Mouse (Mus musculus): ENCODE results near the gene Hivep2. TPM values are rescaled to one million over a fixed set of nuclear protein-coding genes. Genes with fewer than 3 reads are reported as not detected.

The Hivep2 gene
- polyA plus RNA-seq, 1 experiment from 2014 or later: 5.5 TPM

DNA sequence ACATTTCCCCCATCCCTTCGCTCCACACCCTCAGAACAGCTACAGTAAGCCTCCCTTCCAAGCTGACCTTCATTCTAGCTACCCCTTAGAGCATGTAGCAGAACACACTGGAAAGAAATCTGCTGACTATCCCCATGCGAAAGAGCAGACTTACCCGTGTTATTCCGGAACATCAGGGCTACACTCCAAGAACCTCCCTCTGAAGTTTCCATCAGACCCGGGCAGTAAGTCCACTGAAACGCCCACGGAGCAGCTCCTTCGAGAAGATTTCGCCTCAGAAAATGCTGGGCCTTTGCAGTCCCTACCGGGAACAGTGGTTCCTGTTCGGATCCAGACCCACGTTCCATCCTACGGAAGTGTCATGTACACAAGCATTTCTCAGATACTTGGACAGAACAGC is 165.4 kb downstream of the Hivep2 start:
- no peak overlapping the region for H3K4me3 ChIP-seq
- no peaks in the 10 kb centered on the region for H3K4me1 ChIP-seq
- no peaks in the 10 kb centered on the region for H3K27me3 ChIP-seq
- H3K36me3 ChIP-seq: no peaks in the 10 kb centered on the region; the same call in 1 of the 2 replicates
- no peaks in the 10 kb centered on the region for H3K9me3 ChIP-seq
- no peak overlapping the region for H3K27ac ChIP-seq
- H3K9ac ChIP-seq: no peak overlapping the region
- 97% methylated on average over 13 of the region's 13 CpGs for WGBS
- no peak overlapping the region for H3K4me2 ChIP-seq (replicated peaks)
- no peak for ATAC-seq (ENCODE audit: insufficient number of reproducible peaks, insufficient read depth, low FRiP score, low TSS enrichment)

DNA sequence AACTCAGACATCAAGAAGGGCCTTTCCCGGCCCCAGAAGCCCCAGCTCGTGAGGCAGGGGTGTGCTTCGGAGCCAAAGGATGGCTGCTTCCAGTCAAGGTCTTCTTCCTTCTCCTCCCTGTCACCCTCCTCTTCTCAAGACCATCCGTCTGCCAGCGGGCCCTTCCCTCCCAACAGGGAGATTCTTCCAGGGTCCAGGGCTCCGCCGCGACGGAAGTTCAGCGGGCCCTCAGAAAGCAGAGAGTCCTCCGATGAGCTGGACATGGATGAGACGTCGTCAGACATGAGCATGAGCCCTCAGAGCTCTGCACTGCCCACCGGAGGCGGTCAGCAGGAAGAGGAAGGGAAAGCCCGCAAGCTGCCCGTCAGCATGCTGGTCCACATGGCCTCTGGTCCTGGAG is 166.2 kb downstream of the Hivep2 start:
- no peak for ATAC-seq (ENCODE audit: insufficient number of reproducible peaks, insufficient read depth, low FRiP score, low TSS enrichment)
- H3K4me2 ChIP-seq (replicated peaks): no peak overlapping the region
- no peak overlapping the region for H3K4me3 ChIP-seq
- no peak overlapping the region for H3K27ac ChIP-seq
- H3K4me1 ChIP-seq: no peaks in the 10 kb centered on the region
- WGBS: 89% methylated on average over 17 of the region's 17 CpGs
- no peaks in the 10 kb centered on the region for H3K27me3 ChIP-seq
- no peak overlapping the region for H3K9ac ChIP-seq
- no peaks in the 10 kb centered on the region; the same call in 1 of the 2 replicates for H3K36me3 ChIP-seq
- H3K9me3 ChIP-seq: no peaks in the 10 kb centered on the region

GRCm38 (mm10) chr10:14132937-14133336 is 167.1 kb downstream of the Hivep2 start:
- ATAC-seq (ENCODE audit: insufficient number of reproducible peaks, insufficient read depth, low FRiP score, low TSS enrichment): no peak
- Histone ChIP-seq H3K27me3 (no peaks in the 10 kb centered on the region), H3K36me3 (no peaks in the 10 kb centered on the region; the same call in 1 of the 2 replicates), H3K4me2 (replicated peaks) (no peak overlapping the region), H3K9me3 (no peaks in the 10 kb centered on the region), H3K4me3 (no peak overlapping the region), H3K27ac (no peak overlapping the region), H3K9ac (no peak overlapping the region), H3K4me1 (no peaks in the 10 kb centered on the region)

- Histone ChIP-seq H3K36me3 (peaks cover 6% of the 10 kb centered on the region), H3K9ac (no peak overlapping the region), H3K9me3 (no peaks in the 10 kb centered on the region), H3K27ac (no peak overlapping the region), H3K27me3 (no peaks in the 10 kb centered on the region), H3K4me1 (no peaks in the 10 kb centered on the region), H3K4me3 (no peak overlapping the region), H3K4me2 (replicated peaks) (no peak overlapping the region)
- 86% methylated on average over 3 of the region's 3 CpGs for WGBS
- ATAC-seq (ENCODE audit: insufficient number of reproducible peaks, insufficient read depth, low FRiP score, low TSS enrichment): no peak
These were observed 172.8 kb downstream of the Hivep2 start for GRCm38 (mm10) chr10:14138663-14139062.

- no peaks in the 10 kb centered on the region for H3K9me3 ChIP-seq
- no peak overlapping the region for H3K9ac ChIP-seq
- no peak for ATAC-seq (ENCODE audit: insufficient number of reproducible peaks, insufficient read depth, low FRiP score, low TSS enrichment)
- no peaks in the 10 kb centered on the region for H3K4me1 ChIP-seq
- H3K36me3 ChIP-seq: peaks cover 8% of the 10 kb centered on the region
- no peaks in the 10 kb centered on the region for H3K27me3 ChIP-seq
- H3K27ac ChIP-seq: no peak overlapping the region
- 86% methylated on average over 3 of the region's 3 CpGs for WGBS
- H3K4me2 ChIP-seq (replicated peaks): no peak overlapping the region
- no peak overlapping the region for H3K4me3 ChIP-seq
These were observed 179.0 kb downstream of the Hivep2 start for GRCm38 (mm10) chr10:14144840-14145239.

GRCm38 (mm10) chr10:14164829-14165228 is 199.0 kb downstream of the Hivep2 start:
- H3K27me3 ChIP-seq: no peaks in the 10 kb centered on the region
- H3K9me3 ChIP-seq: no peaks in the 10 kb centered on the region
- no peak overlapping the region for H3K4me3 ChIP-seq
- H3K36me3 ChIP-seq: no peaks in the 10 kb centered on the region
- H3K4me2 ChIP-seq (replicated peaks): no peak overlapping the region
- 50% methylated on average over 7 of the region's 7 CpGs for WGBS
- no peaks in the 10 kb centered on the region for H3K4me1 ChIP-seq
- H3K9ac ChIP-seq: no peak overlapping the region
- no peak; the same call in 1 of the 2 replicates for ATAC-seq (ENCODE audit: insufficient number of reproducible peaks, insufficient read depth, low FRiP score, low TSS enrichment)
- H3K27ac ChIP-seq: no peak overlapping the region

DNA sequence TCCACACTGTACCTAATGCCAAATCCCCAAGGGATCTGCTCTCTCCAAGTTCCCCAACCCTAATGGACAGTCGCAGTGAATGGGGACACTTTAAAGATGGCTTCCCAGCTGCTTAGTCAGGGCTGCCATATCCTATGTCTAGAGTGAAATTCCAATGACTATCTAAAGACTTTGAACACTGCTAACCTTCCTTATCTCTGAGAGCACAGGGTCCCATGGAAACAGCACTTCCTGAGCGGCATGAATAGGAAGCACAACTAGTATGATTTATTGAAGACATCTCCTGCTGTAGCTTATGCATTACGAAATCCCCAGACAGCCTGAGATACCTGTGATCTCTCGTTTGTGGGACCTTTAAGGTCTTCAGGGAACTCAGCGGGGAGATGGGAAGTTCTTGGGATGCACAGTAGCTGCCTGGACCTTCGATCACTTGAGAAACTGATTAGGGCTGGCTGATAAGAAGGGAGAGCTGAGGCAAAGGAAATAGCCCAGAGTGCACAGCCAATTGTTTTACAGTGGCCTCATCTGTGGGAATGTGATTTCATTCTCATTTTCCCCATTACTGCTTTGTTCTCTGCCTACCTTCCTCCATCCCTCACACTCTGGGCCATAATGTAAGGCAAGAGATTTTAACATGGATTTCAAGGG is 202.4 kb downstream of the Hivep2 start:
- Histone ChIP-seq H3K27me3 (no peaks in the 10 kb centered on the region), H3K4me3 (no peak overlapping the region), H3K27ac (no peak overlapping the region), H3K4me1 (no peaks in the 10 kb centered on the region), H3K9ac (no peak overlapping the region), H3K36me3 (no peaks in the 10 kb centered on the region), H3K4me2 (replicated peaks) (no peak overlapping the region), H3K9me3 (no peaks in the 10 kb centered on the region)
- 83% methylated on average over 6 of the region's 6 CpGs for WGBS
- no peak for ATAC-seq (ENCODE audit: insufficient number of reproducible peaks, insufficient read depth, low FRiP score, low TSS enrichment)

- Histone ChIP-seq H3K9ac (no peak overlapping the region), H3K4me3 (no peak overlapping the region), H3K36me3 (no peaks in the 10 kb centered on the region), H3K4me1 (no peaks in the 10 kb centered on the region), H3K27ac (no peak overlapping the region), H3K4me2 (replicated peaks) (no peak overlapping the region), H3K27me3 (no peaks in the 10 kb centered on the region), H3K9me3 (no peaks in the 10 kb centered on the region)
- no peak for ATAC-seq (ENCODE audit: insufficient number of reproducible peaks, insufficient read depth, low FRiP score, low TSS enrichment)
- WGBS: 72% methylated on average over 5 of the region's 5 CpGs
These were observed 203.1 kb downstream of the Hivep2 start for GRCm38 (mm10) chr10:14168869-14169566.

DNA sequence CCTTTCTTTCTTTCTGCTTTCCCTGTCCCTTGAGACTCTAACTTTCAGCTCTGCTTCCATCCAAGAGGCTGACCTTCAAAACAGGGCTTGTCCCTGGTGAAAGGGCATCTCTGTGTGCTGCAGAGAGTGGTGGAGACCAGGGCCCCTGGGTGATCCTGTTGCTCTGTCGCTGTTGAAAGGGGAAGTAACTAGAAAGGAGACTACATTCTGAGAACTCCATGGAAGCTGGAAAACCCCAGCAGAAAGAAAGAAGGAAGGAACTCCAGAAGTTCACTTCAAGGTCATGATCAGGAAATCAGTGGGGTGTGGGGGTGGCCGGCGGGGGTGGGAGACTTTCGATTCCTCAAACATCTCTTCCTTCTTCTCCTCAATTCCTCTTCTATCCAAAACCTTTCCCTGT is 208.2 kb downstream of the Hivep2 start:
- 74% methylated on average over 4 of the region's 4 CpGs for WGBS
- H3K27ac ChIP-seq: no peak overlapping the region

DNA sequence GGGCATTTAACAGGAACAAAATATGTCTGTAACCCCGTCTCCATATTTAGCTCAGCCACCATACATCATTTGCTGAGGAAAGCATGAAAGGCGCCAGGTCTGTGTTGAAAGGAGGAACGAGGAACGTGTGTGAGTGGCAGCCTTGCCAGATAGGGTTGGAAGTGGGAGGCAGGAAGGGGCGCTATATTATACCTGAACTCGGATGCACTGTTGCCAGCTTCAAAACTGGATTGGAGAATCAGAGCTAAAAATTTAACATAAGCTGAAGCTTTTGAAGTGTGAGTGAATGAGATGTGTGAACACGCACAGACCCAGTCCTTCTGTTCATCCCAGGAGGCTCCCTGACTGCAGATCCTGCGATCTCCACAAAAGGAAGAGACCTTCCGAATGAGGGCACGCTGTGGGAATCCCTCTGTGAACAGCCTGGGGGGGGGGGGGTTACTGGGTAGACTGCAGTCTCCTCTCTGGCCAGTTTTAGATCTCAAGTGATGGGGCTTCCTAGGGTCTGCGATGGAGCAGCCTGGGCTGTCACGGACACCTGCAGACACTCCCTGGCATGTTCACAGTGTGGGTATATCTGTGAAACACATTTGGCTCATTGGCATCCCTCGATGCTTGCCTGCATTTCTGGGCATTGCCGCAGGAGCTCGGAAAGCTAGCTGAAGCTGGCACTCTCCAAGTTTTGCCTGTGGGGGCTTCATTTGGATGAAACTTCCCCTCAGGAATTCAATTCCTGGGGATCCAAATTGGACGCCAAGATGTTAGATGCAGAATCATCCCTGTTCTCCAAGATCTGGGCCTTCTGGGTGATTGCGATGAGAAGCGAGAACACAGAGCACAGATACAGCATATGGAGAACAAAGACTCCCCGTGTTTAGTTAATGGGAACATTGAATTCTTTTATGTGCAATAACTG is 213.8 kb downstream of the Hivep2 start:
- ATAC-seq (ENCODE audit: insufficient number of reproducible peaks, insufficient read depth, low FRiP score, low TSS enrichment): no peak
- Histone ChIP-seq H3K9me3 (no peaks in the 10 kb centered on the region), H3K4me2 (replicated peaks) (no peak overlapping the region), H3K9ac (no peak overlapping the region), H3K27me3 (no peaks in the 10 kb centered on the region), H3K27ac (no peak overlapping the region), H3K4me1 (no peaks in the 10 kb centered on the region), H3K4me3 (no peak overlapping the region), H3K36me3 (no peaks in the 10 kb centered on the region)
- 82% methylated on average over 19 of the region's 19 CpGs for WGBS

More for the DNA sequence above, 208.2 kb downstream of the Hivep2 start:
- Histone ChIP-seq H3K9me3 (no peaks in the 10 kb centered on the region), H3K9ac (no peak overlapping the region), H3K4me3 (no peak overlapping the region), H3K4me2 (replicated peaks) (no peak overlapping the region), H3K27me3 (no peaks in the 10 kb centered on the region), H3K36me3 (no peaks in the 10 kb centered on the region), H3K4me1 (no peaks in the 10 kb centered on the region)
- ATAC-seq (ENCODE audit: insufficient number of reproducible peaks, insufficient read depth, low FRiP score, low TSS enrichment): no peak

GRCm38 (mm10) chr10:14186352-14186976 is 220.6 kb downstream of the Hivep2 start:
- no peak overlapping the region for H3K9ac ChIP-seq
- H3K4me3 ChIP-seq: no peak overlapping the region
- WGBS: 85% methylated on average over 11 of the region's 11 CpGs
- H3K4me2 ChIP-seq (replicated peaks): no peak overlapping the region
- no peaks in the 10 kb centered on the region for H3K9me3 ChIP-seq
- ATAC-seq (ENCODE audit: insufficient number of reproducible peaks, insufficient read depth, low FRiP score, low TSS enrichment): no peak
- no peaks in the 10 kb centered on the region for H3K36me3 ChIP-seq
- H3K27me3 ChIP-seq: no peaks in the 10 kb centered on the region
- H3K4me1 ChIP-seq: no peaks in the 10 kb centered on the region
- H3K27ac ChIP-seq: no peak overlapping the region
